Mouse (Mus musculus) erythroblast, adult 5-6 weeks (primary cell): ENCODE measurements around the gene CN725425. TPM values are rescaled to one million over a fixed set of nuclear protein-coding genes. Genes with fewer than 3 reads are reported as not detected.

Experiments used
- ATAC-seq: replicated peaks from 2 replicates; pipeline ENCODE4 v1.8.0; 2016; ENCODE audit warnings: moderate number of reproducible peaks, mild to moderate bottlenecking, moderate TSS enrichment, inconsistent platforms; ENCODE audit not compliant: poor library complexity, low FRiP score, severe bottlenecking
- total RNA-seq, 2 experiments: library from RNA; stranded (forward) in 1 of 2; stranded (reverse) in 1 of 2; fragments of 150-400 nt in 1 of 2; fragments of 200-764, 138-1000 nt in 1 of 2; gene quantifications; 2 replicates each; pipeline versions ENCODE4 v1.2.3 to v1.2.4; 2015 to 2017; ENCODE audit warnings: low replicate concordance in 2 of 2

Gene CN725425
- not detected in 2 replicates for total RNA-seq (2015; ENCODE audit: low replicate concordance)
- total RNA-seq (2017; ENCODE audit: low replicate concordance), result not detected in 2 replicates

- ATAC-seq, result no peak
Observed at GRCm38 (mm10) chr15:91199256-91199905, at the start of gene CN725425. Gene CN725425, plus strand, starts transcription at chr15:91199494.

- ATAC-seq, result no peak
Observed at GRCm38 (mm10) chr15:91152592-91152991, 46.7 kb upstream of the CN725425 start.

- ATAC-seq, result no peak
Observed at GRCm38 (mm10) chr15:91153311-91153710, 46.0 kb upstream of the CN725425 start.

GRCm38 (mm10) chr15:91161153-91161552 is 38.1 kb upstream of the CN725425 start:
- ATAC-seq, result no peak

- no peak for ATAC-seq
Observed at GRCm38 (mm10) chr15:91163454-91163853, 35.8 kb upstream of the CN725425 start.

- ATAC-seq, result no peak
Observed at GRCm38 (mm10) chr15:91165021-91165420, 34.3 kb upstream of the CN725425 start.

- no peak for ATAC-seq
Observed at GRCm38 (mm10) chr15:91167850-91168562, 31.3 kb upstream of the CN725425 start.

GRCm38 (mm10) chr15:91170602-91171328 is 28.5 kb upstream of the CN725425 start:
- no peak for ATAC-seq

GRCm38 (mm10) chr15:91171332-91171731 is 28.0 kb upstream of the CN725425 start:
- no peak for ATAC-seq

- ATAC-seq, result no peak
Observed at GRCm38 (mm10) chr15:91172193-91172592, 27.1 kb upstream of the CN725425 start.

GRCm38 (mm10) chr15:91178656-91179314 is 20.5 kb upstream of the CN725425 start:
- ATAC-seq, result no peak

- no peak for ATAC-seq
Observed at GRCm38 (mm10) chr15:91179911-91180622, 19.2 kb upstream of the CN725425 start.

GRCm38 (mm10) chr15:91186358-91186757 is 12.9 kb upstream of the CN725425 start:
- ATAC-seq, result no peak

- ATAC-seq, result no peak
Observed at GRCm38 (mm10) chr15:91190026-91190425, 9.3 kb upstream of the CN725425 start.

- ATAC-seq, result no peak
Observed at GRCm38 (mm10) chr15:91190519-91191207, 8.6 kb upstream of the CN725425 start.

GRCm38 (mm10) chr15:91191412-91192222 is 7.7 kb upstream of the CN725425 start, which contains the start of gene Abcd2:
Gene Abcd2, minus strand, starts transcription at chr15:91191799.
- ATAC-seq, result peak; percentile 95

- ATAC-seq, result no peak
Observed at GRCm38 (mm10) chr15:91192223-91192598, 7.1 kb upstream of the CN725425 start.

GRCm38 (mm10) chr15:91200833-91201232 is 1.5 kb downstream of the CN725425 start:
- ATAC-seq, result no peak
